Mouse (Mus musculus): Measurements from ENCODE around the gene Olfm3. TPM values are rescaled to one million over a fixed set of nuclear protein-coding genes. Genes with fewer than 3 reads are reported as not detected.

Olfm3 gene
- polyA plus RNA-seq, 1 experiment from 2014 or later, result not detected

GRCm38 (mm10) chr3:114995956-114996355, 92.1 kb downstream of the Olfm3 start:
- H3K4me3 ChIP-seq (ENCODE audit: low read depth, low read length), result no peak overlapping the region
- no peak overlapping the region for H3K9ac ChIP-seq (ENCODE audit: low read length)
- no peaks in the 10 kb centered on the region for H3K4me1 ChIP-seq (ENCODE audit: control insufficient read depth, insufficient read depth, low read length)
- H3K36me3 ChIP-seq (ENCODE audit: control insufficient read depth, insufficient read depth, low read length), result no peaks in the 10 kb centered on the region
- H3K27ac ChIP-seq (replicated peaks; ENCODE audit: low read depth, low read length), result no peak overlapping the region
- H3K27me3 ChIP-seq (ENCODE audit: control insufficient read depth, insufficient read depth, low read length), result no peaks in the 10 kb centered on the region
- no peak overlapping the region for H3K4me2 ChIP-seq (ENCODE audit: low read depth, severe bottlenecking)
- WGBS, result 76% methylated on average over 1 of the region's 1 CpGs
- H3K9me3 ChIP-seq (ENCODE audit: control insufficient read depth, low read length), result no peaks in the 10 kb centered on the region
- DNase-seq (ENCODE audit: low spot score) (no peak), ATAC-seq (ENCODE audit: insufficient number of reproducible peaks, low FRiP score, low TSS enrichment, low read depth) (no peak)

GRCm38 (mm10) chr3:115027560-115027959, 123.7 kb downstream of the Olfm3 start:
- no peaks in the 10 kb centered on the region for H3K36me3 ChIP-seq (ENCODE audit: control insufficient read depth, insufficient read depth, low read length)
- no peak overlapping the region for H3K27ac ChIP-seq (replicated peaks; ENCODE audit: low read depth, low read length)
- ATAC-seq (ENCODE audit: insufficient number of reproducible peaks, low FRiP score, low TSS enrichment, low read depth) (no peak), DNase-seq (ENCODE audit: low spot score) (no peak)
- no peaks in the 10 kb centered on the region for H3K27me3 ChIP-seq (ENCODE audit: control insufficient read depth, insufficient read depth, low read length)
- no peaks in the 10 kb centered on the region for H3K9me3 ChIP-seq (ENCODE audit: control insufficient read depth, low read length)
- no peak overlapping the region for H3K4me2 ChIP-seq (ENCODE audit: low read depth, severe bottlenecking)
- no peak overlapping the region for H3K4me3 ChIP-seq (ENCODE audit: low read depth, low read length)
- no peaks in the 10 kb centered on the region for H3K4me1 ChIP-seq (ENCODE audit: control insufficient read depth, insufficient read depth, low read length)
- no peak overlapping the region for H3K9ac ChIP-seq (ENCODE audit: low read length)
- WGBS, result 83% methylated on average over 3 of the region's 3 CpGs

- WGBS, result 87% methylated on average over 1 of the region's 1 CpGs
- H3K4me1 ChIP-seq (ENCODE audit: control insufficient read depth, insufficient read depth, low read length), result no peaks in the 10 kb centered on the region
- H3K4me3 ChIP-seq (ENCODE audit: low read depth, low read length), result no peak overlapping the region
- no peak overlapping the region for H3K4me2 ChIP-seq (ENCODE audit: low read depth, severe bottlenecking)
- no peaks in the 10 kb centered on the region for H3K36me3 ChIP-seq (ENCODE audit: control insufficient read depth, insufficient read depth, low read length)
- DNase-seq (ENCODE audit: low spot score) (no peak), ATAC-seq (ENCODE audit: insufficient number of reproducible peaks, low FRiP score, low TSS enrichment, low read depth) (no peak)
- H3K27me3 ChIP-seq (ENCODE audit: control insufficient read depth, insufficient read depth, low read length), result no peaks in the 10 kb centered on the region
- no peak overlapping the region for H3K9ac ChIP-seq (ENCODE audit: low read length)
- no peak overlapping the region for H3K27ac ChIP-seq (replicated peaks; ENCODE audit: low read depth, low read length)
- no peaks in the 10 kb centered on the region for H3K9me3 ChIP-seq (ENCODE audit: control insufficient read depth, low read length)
These were observed 124.2 kb downstream of the Olfm3 start for GRCm38 (mm10) chr3:115028046-115028445.

- WGBS, result 76% methylated on average over 1 of the region's 1 CpGs
- H3K4me2 ChIP-seq (ENCODE audit: low read depth, severe bottlenecking), result no peak overlapping the region
- H3K4me1 ChIP-seq (ENCODE audit: control insufficient read depth, insufficient read depth, low read length), result no peaks in the 10 kb centered on the region
- no peak overlapping the region for H3K27ac ChIP-seq (replicated peaks; ENCODE audit: low read depth, low read length)
- H3K9ac ChIP-seq (ENCODE audit: low read length), result no peak overlapping the region
- ATAC-seq (ENCODE audit: insufficient number of reproducible peaks, low FRiP score, low TSS enrichment, low read depth), result no peak
- no peak overlapping the region for H3K4me3 ChIP-seq (ENCODE audit: low read depth, low read length)
- no peaks in the 10 kb centered on the region for H3K27me3 ChIP-seq (ENCODE audit: control insufficient read depth, insufficient read depth, low read length)
- H3K36me3 ChIP-seq (ENCODE audit: control insufficient read depth, insufficient read depth, low read length), result no peaks in the 10 kb centered on the region
- H3K9me3 ChIP-seq (ENCODE audit: control insufficient read depth, low read length), result no peaks in the 10 kb centered on the region
- DNase-seq (ENCODE audit: low spot score), result no peak
These were observed 124.7 kb downstream of the Olfm3 start for GRCm38 (mm10) chr3:115028611-115029010.

GRCm38 (mm10) chr3:115049060-115049459, 145.2 kb downstream of the Olfm3 start:
- Histone ChIP-seq H3K9ac (ENCODE audit: low read length) (no peak overlapping the region), H3K27ac (replicated peaks; ENCODE audit: low read depth, low read length) (no peak overlapping the region), H3K36me3 (ENCODE audit: control insufficient read depth, insufficient read depth, low read length) (no peaks in the 10 kb centered on the region), H3K4me1 (ENCODE audit: control insufficient read depth, insufficient read depth, low read length) (no peaks in the 10 kb centered on the region), H3K4me3 (ENCODE audit: low read depth, low read length) (no peak overlapping the region), H3K27me3 (ENCODE audit: control insufficient read depth, insufficient read depth, low read length) (no peaks in the 10 kb centered on the region), H3K4me2 (ENCODE audit: low read depth, severe bottlenecking) (no peak overlapping the region), H3K9me3 (ENCODE audit: control insufficient read depth, low read length) (no peaks in the 10 kb centered on the region)
- no peak for ATAC-seq (ENCODE audit: insufficient number of reproducible peaks, low FRiP score, low TSS enrichment, low read depth)
- 90% methylated on average over 5 of the region's 5 CpGs for WGBS
- DNase-seq (ENCODE audit: low spot score), result no peak

- 90% methylated on average over 1 of the region's 1 CpGs for WGBS
- Histone ChIP-seq H3K9ac (ENCODE audit: low read length) (no peak overlapping the region), H3K4me2 (ENCODE audit: low read depth, severe bottlenecking) (no peak overlapping the region), H3K4me3 (ENCODE audit: low read depth, low read length) (no peak overlapping the region), H3K27ac (replicated peaks; ENCODE audit: low read depth, low read length) (no peak overlapping the region), H3K36me3 (ENCODE audit: control insufficient read depth, insufficient read depth, low read length) (no peaks in the 10 kb centered on the region), H3K4me1 (ENCODE audit: control insufficient read depth, insufficient read depth, low read length) (no peaks in the 10 kb centered on the region), H3K27me3 (ENCODE audit: control insufficient read depth, insufficient read depth, low read length) (no peaks in the 10 kb centered on the region), H3K9me3 (ENCODE audit: control insufficient read depth, low read length) (no peaks in the 10 kb centered on the region)
- DNase-seq (ENCODE audit: low spot score), result no peak
- no peak for ATAC-seq (ENCODE audit: insufficient number of reproducible peaks, low FRiP score, low TSS enrichment, low read depth)
These were observed 161.0 kb downstream of the Olfm3 start for GRCm38 (mm10) chr3:115064901-115065300.

- H3K27ac ChIP-seq (replicated peaks; ENCODE audit: low read depth, low read length), result no peak overlapping the region
- H3K36me3 ChIP-seq (ENCODE audit: control insufficient read depth, insufficient read depth, low read length), result no peaks in the 10 kb centered on the region
- DNase-seq (ENCODE audit: low spot score) (peak; percentile 31), ATAC-seq (ENCODE audit: insufficient number of reproducible peaks, low FRiP score, low TSS enrichment, low read depth) (no peak)
- no peak overlapping the region; the same call in 1 of the 2 replicates for H3K4me2 ChIP-seq (ENCODE audit: low read depth, severe bottlenecking)
- no peaks in the 10 kb centered on the region for H3K27me3 ChIP-seq (ENCODE audit: control insufficient read depth, insufficient read depth, low read length)
- H3K9me3 ChIP-seq (ENCODE audit: control insufficient read depth, low read length), result no peaks in the 10 kb centered on the region
- H3K9ac ChIP-seq (ENCODE audit: low read length), result no peak overlapping the region
- no peak overlapping the region for H3K4me3 ChIP-seq (ENCODE audit: low read depth, low read length)
- WGBS, result 32% methylated on average over 12 of the region's 12 CpGs
- H3K4me1 ChIP-seq (ENCODE audit: control insufficient read depth, insufficient read depth, low read length), result no peaks in the 10 kb centered on the region
These were observed 176.7 kb downstream of the Olfm3 start for GRCm38 (mm10) chr3:115080428-115081181.

- H3K4me3 ChIP-seq (ENCODE audit: low read depth, low read length), result no peak overlapping the region
- no peaks in the 10 kb centered on the region for H3K9me3 ChIP-seq (ENCODE audit: control insufficient read depth, low read length)
- no peak for ATAC-seq (ENCODE audit: insufficient number of reproducible peaks, low FRiP score, low TSS enrichment, low read depth)
- no peaks in the 10 kb centered on the region for H3K36me3 ChIP-seq (ENCODE audit: control insufficient read depth, insufficient read depth, low read length)
- H3K27me3 ChIP-seq (ENCODE audit: control insufficient read depth, insufficient read depth, low read length), result no peaks in the 10 kb centered on the region
- DNase-seq (ENCODE audit: low spot score), result no peak
- no peak overlapping the region for H3K27ac ChIP-seq (replicated peaks; ENCODE audit: low read depth, low read length)
- H3K9ac ChIP-seq (ENCODE audit: low read length), result no peak overlapping the region
- no peaks in the 10 kb centered on the region for H3K4me1 ChIP-seq (ENCODE audit: control insufficient read depth, insufficient read depth, low read length)
- 51% methylated on average over 2 of the region's 2 CpGs for WGBS
- H3K4me2 ChIP-seq (ENCODE audit: low read depth, severe bottlenecking), result no peak overlapping the region
These were observed 177.5 kb downstream of the Olfm3 start for GRCm38 (mm10) chr3:115081371-115081770.

GRCm38 (mm10) chr3:115082947-115083346, 179.1 kb downstream of the Olfm3 start:
- DNase-seq (ENCODE audit: low spot score) (no peak), ATAC-seq (ENCODE audit: insufficient number of reproducible peaks, low FRiP score, low TSS enrichment, low read depth) (no peak)
- H3K4me3 ChIP-seq (ENCODE audit: low read depth, low read length), result no peak overlapping the region
- no peaks in the 10 kb centered on the region for H3K9me3 ChIP-seq (ENCODE audit: control insufficient read depth, low read length)
- no peaks in the 10 kb centered on the region for H3K4me1 ChIP-seq (ENCODE audit: control insufficient read depth, insufficient read depth, low read length)
- no peaks in the 10 kb centered on the region for H3K27me3 ChIP-seq (ENCODE audit: control insufficient read depth, insufficient read depth, low read length)
- H3K9ac ChIP-seq (ENCODE audit: low read length), result no peak overlapping the region
- H3K36me3 ChIP-seq (ENCODE audit: control insufficient read depth, insufficient read depth, low read length), result no peaks in the 10 kb centered on the region
- no peak overlapping the region for H3K27ac ChIP-seq (replicated peaks; ENCODE audit: low read depth, low read length)
- H3K4me2 ChIP-seq (ENCODE audit: low read depth, severe bottlenecking), result no peak overlapping the region

All from limb, embryonic 11.5 days (tissue).